Mouse (Mus musculus): ENCODE data around the gene Nkiras2. TPM values are rescaled to one million over a fixed set of nuclear protein-coding genes. Genes with fewer than 3 reads are reported as not detected.
"Not testable (repeated sequence)": the region's sequence is repeated elsewhere in the genome, so short reads cannot be mapped to it uniquely, and the experiment has no call there.

The Nkiras2 gene
- polyA plus RNA-seq, 1 experiment from 2014 or later: 119 TPM

DNA sequence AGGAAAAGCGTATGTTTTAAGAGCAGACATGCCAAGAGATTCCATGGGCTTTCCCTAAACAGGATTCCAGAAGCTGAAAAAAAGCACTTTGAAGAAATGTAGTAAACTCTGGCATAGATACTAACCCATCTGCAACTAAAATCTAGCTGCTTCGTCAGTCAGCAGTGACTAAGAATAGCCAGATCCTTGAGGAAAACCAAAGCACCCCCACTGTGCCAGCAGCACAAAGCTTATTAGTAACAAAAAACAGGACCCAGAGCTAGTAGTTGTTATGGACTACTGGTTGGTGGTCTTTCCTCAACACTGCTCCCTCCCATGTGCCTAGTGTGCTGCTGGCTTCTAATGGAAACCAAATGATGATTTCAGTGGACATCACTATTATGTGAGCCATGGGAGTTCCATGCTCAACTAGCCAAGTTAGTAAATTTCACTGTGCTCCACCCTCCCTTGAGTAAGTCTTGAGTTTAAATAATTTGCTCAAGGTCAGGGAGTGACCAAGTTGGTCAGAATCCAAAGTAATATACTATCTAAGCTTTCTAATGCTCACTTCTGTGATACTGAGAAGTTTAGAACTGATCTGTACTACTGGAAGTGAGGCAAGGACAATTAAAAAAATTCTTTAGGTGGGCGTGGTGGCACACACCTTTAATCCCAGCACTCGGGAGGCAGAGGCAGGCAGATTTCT lies 14.6 kb upstream of the Nkiras2 start:
- Histone ChIP-seq H3K9me3 (no peaks in the 10 kb centered on the region), H3K27me3 (ENCODE audit: insufficient read depth, poor library complexity, severe bottlenecking) (no peaks in the 10 kb centered on the region), H3K27ac (no peak overlapping the region), H3K4me1 (replicated peaks) (no peaks in the 10 kb centered on the region), H3K36me3 (peaks cover 80% of the 10 kb centered on the region), H3K4me3 (no peak overlapping the region)
- no peak for DNase-seq (ENCODE audit: low spot score)
- 88% methylated on average over 4 of the region's 4 CpGs for WGBS

DNA sequence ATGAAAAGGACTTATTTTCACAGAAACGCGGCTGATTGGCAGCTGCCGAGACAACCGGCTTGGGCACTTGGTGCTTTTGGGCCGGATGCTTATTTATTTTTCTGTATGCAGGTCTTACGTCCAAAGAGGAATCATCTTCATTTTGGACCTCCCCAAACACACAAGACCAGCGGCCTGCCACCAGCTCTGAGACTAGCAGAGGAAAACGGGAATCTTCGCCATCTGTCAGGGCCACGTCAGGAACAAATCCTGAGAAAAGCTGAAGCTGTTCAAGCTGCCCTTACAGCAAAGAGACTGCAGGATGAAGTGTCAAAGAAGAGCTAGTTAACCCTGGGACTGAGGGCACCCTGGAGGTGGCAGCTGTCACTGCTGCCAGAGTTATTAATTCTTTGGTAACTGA lies 13.6 kb upstream of the Nkiras2 start:
- no peak for DNase-seq (ENCODE audit: low spot score)
- WGBS: 90% methylated on average over 10 of the region's 10 CpGs
- no peak overlapping the region for H3K27ac ChIP-seq

DNA sequence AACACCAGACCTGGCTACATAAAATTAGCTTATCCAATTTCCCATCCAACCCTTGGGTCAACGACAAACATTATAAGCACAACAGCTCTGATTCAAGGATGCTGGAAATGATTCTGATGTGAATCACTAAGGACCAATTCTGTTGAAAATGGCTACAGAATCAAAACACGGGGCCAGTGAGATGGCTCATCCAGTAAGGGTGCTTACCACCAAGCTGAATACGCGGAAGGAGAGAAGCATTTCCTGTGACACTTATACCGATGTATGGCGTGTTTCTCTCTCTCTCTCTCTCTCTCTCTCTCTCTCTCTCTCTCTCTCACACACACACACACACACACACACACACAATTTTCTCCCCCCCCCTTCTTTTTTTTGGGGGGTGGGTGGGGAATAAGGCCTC lies 11.9 kb upstream of the Nkiras2 start:
- no peak for DNase-seq (ENCODE audit: low spot score)
- WGBS: 94% methylated on average over 6 of the region's 6 CpGs
- H3K27ac ChIP-seq: no peak overlapping the region
- H3K4me1 ChIP-seq (replicated peaks): no peaks in the 10 kb centered on the region
- no peak overlapping the region for H3K4me3 ChIP-seq
- H3K27me3 ChIP-seq (ENCODE audit: insufficient read depth, poor library complexity, severe bottlenecking): no peaks in the 10 kb centered on the region
- H3K36me3 ChIP-seq: peaks cover 78% of the 10 kb centered on the region
- no peaks in the 10 kb centered on the region for H3K9me3 ChIP-seq

More for the DNA sequence above, 13.6 kb upstream of the Nkiras2 start:
- Histone ChIP-seq H3K9me3 (no peaks in the 10 kb centered on the region), H3K4me3 (no peak overlapping the region), H3K27me3 (ENCODE audit: insufficient read depth, poor library complexity, severe bottlenecking) (no peaks in the 10 kb centered on the region), H3K36me3 (peaks cover 80% of the 10 kb centered on the region), H3K4me1 (replicated peaks) (no peaks in the 10 kb centered on the region)

DNA sequence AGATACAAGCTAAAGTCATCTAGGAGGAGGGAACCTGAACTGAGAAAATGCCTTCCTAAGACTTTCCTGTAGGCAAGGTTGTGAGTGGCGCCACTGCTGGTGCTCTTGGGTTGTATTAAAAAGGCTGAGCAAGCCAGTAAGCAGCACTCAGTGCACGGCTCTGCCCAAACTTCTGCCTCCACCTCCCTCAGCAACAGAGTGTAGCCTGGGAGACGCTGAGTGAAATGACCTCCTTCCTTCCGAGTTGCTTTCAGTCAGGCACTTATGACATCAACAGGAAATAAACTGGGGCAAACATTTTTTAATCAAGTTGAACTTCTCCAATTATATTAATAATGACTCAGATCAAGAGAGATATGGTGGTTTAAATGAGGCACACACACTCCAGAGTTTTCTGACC lies 10.2 kb upstream of the Nkiras2 start:
- WGBS: 84% methylated on average over 4 of the region's 4 CpGs
- H3K9me3 ChIP-seq: no peaks in the 10 kb centered on the region
- H3K4me3 ChIP-seq: no peak overlapping the region
- no peaks in the 10 kb centered on the region for H3K4me1 ChIP-seq (replicated peaks)
- no peaks in the 10 kb centered on the region for H3K27me3 ChIP-seq (ENCODE audit: insufficient read depth, poor library complexity, severe bottlenecking)
- no peak overlapping the region for H3K27ac ChIP-seq
- peaks cover 74% of the 10 kb centered on the region for H3K36me3 ChIP-seq
- no peak for DNase-seq (ENCODE audit: low spot score)

DNA sequence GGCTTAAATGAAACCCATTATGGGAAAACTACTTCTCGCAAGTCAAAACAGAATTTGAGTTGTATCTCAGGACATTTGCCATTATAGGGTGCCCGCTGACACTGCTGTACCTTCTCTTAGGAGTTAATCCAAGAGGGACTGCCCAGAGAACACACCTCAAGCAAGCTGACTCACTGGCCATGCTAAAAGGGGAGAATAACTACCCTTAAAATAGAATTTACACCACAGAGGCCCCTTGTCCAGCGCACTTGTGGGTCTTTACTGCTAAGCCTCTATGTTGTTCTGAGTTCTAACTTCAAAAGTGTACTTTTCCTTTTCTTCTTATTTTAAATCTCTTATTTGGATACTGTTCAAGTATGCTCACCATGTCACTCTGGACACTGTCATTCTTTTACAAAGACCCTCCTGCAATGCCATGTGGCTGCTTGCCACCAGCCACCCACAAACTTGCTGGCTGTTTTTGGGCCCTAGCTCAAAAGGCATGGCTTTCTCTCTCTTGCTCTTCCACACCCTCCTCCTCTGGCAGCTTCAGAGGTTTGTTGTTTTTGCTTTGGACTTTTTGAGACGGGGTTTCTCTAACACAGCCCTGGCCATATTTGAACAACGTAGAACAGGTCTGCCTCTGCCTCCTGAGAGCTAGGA lies 9.6 kb upstream of the Nkiras2 start:
- Histone ChIP-seq H3K4me3 (no peak overlapping the region), H3K4me1 (replicated peaks) (no peaks in the 10 kb centered on the region), H3K27ac (no peak overlapping the region), H3K36me3 (peaks cover 75% of the 10 kb centered on the region), H3K27me3 (ENCODE audit: insufficient read depth, poor library complexity, severe bottlenecking) (no peaks in the 10 kb centered on the region), H3K9me3 (no peaks in the 10 kb centered on the region)
- DNase-seq (ENCODE audit: low spot score): no peak
- WGBS: 92% methylated on average over 5 of the region's 5 CpGs

DNA sequence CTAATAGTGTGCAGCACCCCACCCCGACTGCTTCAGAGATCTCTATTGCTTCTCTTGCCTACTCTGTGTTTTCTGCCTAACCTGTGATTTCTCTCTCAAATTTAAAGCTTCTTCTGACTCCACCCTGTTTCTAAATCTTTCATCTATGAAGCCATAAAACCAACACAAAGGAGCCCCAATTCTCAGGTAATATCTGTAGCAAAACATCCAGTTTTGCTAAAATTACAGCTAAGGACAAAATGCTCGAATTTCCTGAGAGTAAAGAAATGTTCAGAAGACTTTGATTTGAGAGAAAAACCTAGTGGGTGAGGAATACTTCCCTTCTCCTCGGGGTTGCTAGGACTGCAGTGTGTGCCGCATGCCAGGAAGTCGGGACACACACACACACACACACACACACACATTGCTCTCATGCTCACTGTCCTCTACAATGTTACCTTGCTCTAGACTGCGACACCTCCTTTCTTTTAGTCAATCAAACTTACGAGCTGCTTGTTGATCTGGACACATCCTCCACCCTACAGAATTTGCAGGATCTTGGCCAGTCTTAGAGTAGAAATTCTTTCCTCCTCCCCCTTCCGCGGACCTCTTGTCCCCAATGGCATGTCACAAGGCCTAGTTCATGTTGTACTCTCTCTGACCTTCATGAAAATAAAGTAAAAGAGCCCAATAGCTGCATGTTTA lies 8.9 kb upstream of the Nkiras2 start:
- H3K36me3 ChIP-seq: peaks cover 74% of the 10 kb centered on the region
- H3K4me3 ChIP-seq: no peak overlapping the region
- no peaks in the 10 kb centered on the region for H3K4me1 ChIP-seq (replicated peaks)
- H3K27me3 ChIP-seq (ENCODE audit: insufficient read depth, poor library complexity, severe bottlenecking): no peaks in the 10 kb centered on the region
- no peak for DNase-seq (ENCODE audit: low spot score)
- 88% methylated on average over 9 of the region's 9 CpGs for WGBS
- H3K9me3 ChIP-seq: no peaks in the 10 kb centered on the region
- H3K27ac ChIP-seq: no peak overlapping the region

DNA sequence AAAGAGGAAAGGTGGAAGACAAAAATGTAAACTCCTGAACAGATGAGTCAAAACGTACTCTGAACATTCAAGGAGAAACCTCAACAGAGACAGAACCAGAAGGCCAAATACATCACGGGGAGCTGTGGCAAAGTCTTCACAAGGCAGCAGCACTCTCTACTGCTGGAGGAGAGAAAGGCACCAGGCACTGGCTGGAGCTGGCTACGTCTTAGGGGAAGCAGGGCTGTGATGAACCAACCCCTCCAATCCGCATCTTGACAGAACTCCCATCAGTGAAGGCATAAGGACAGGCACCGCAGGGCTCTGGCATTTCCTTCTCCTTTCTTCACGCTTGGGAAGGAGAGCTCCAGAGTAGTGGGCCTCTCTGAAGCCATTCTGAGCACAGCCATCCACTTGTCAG lies 7.4 kb upstream of the Nkiras2 start:
- peaks cover 75% of the 10 kb centered on the region for H3K36me3 ChIP-seq
- H3K27me3 ChIP-seq (ENCODE audit: insufficient read depth, poor library complexity, severe bottlenecking): no peaks in the 10 kb centered on the region
- no peak for DNase-seq (ENCODE audit: low spot score)
- no peaks in the 10 kb centered on the region for H3K4me1 ChIP-seq (replicated peaks)
- no peak overlapping the region for H3K27ac ChIP-seq
- WGBS: 86% methylated on average over 6 of the region's 6 CpGs
- no peaks in the 10 kb centered on the region for H3K9me3 ChIP-seq
- no peak overlapping the region for H3K4me3 ChIP-seq

DNA sequence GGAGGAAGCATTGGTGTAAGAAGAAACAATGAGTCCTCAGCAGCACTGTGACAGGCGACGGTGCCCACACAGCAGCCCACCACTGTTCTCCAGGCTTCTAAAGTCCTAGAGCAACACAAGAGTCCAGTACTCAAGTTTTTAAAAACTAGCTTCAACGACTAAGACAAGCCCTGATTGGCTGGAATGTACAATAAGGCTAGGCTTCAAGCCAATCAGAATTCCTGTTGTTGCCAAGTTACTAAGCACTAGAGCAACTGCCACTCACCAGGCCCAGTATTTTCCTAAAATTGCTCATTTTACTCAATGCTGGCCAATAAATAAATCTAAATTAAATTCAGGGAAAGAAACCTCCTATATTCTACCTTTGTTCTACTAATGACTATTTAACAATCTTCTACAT lies 5.8 kb upstream of the Nkiras2 start:
- no peaks in the 10 kb centered on the region for H3K9me3 ChIP-seq

DNA sequence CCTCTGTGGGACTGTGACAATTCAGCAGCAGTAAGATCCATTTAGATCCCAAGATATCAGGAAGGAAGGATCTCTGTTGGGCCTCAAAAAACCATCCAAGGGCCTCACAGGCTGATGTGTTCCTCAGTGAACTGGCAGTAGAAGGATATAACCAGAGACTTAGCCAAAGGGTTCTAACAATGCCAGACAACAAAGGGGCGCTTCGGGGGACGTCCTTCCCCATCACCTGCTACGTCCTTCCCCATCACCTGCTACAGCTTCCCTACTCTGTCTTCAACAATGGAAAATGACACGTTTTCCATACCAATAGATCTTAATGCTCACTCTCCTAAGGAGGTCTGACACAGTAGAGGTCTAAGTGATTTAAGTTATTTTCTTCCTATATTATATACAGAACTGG lies 2.7 kb upstream of the Nkiras2 start:
- Histone ChIP-seq H3K4me1 (replicated peaks) (peaks cover 23% of the 10 kb centered on the region), H3K36me3 (peaks cover 32% of the 10 kb centered on the region), H3K27me3 (ENCODE audit: insufficient read depth, poor library complexity, severe bottlenecking) (no peaks in the 10 kb centered on the region), H3K27ac (no peak overlapping the region), H3K4me3 (no peak overlapping the region), H3K9me3 (no peaks in the 10 kb centered on the region)
- DNase-seq (ENCODE audit: low spot score): no peak
- WGBS: 87% methylated on average over 5 of the region's 5 CpGs

More for the DNA sequence above, 5.8 kb upstream of the Nkiras2 start:
- Histone ChIP-seq H3K36me3 (peaks cover 61% of the 10 kb centered on the region), H3K4me1 (replicated peaks) (peaks cover 9% of the 10 kb centered on the region), H3K27me3 (ENCODE audit: insufficient read depth, poor library complexity, severe bottlenecking) (no peaks in the 10 kb centered on the region), H3K27ac (no peak overlapping the region), H3K4me3 (no peak overlapping the region)
- DNase-seq (ENCODE audit: low spot score): no peak
- WGBS: 87% methylated on average over 3 of the region's 3 CpGs

DNA sequence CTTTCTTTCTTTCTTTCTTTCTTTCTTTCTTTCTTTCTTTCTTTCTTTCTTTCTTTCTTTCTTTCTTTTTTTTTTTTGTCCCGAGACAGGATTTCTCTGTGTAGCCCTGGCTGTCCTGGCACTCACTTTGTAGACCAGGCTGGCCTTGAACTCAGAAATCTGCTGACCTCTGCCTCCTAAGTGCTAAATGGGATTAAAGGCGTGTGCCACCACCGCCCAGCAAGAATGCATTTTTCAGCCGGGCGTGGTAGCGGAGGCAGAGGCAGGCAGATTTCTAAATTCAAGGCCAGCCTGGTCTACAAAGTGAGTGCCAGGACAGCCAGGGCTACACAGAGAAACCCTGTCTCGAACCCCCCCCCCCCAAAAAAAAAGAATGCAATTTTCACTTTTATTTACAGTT lies 2.2 kb upstream of the Nkiras2 start:
- WGBS: 94% methylated on average over 7 of the region's 7 CpGs
- Histone ChIP-seq H3K36me3 (peaks cover 27% of the 10 kb centered on the region), H3K4me1 (replicated peaks) (peaks cover 23% of the 10 kb centered on the region)
- DNase-seq (ENCODE audit: low spot score); H3K27ac ChIP-seq; H3K4me3 ChIP-seq; H3K27me3 ChIP-seq (ENCODE audit: insufficient read depth, poor library complexity, severe bottlenecking); H3K9me3 ChIP-seq: not testable (repeated sequence)

DNA sequence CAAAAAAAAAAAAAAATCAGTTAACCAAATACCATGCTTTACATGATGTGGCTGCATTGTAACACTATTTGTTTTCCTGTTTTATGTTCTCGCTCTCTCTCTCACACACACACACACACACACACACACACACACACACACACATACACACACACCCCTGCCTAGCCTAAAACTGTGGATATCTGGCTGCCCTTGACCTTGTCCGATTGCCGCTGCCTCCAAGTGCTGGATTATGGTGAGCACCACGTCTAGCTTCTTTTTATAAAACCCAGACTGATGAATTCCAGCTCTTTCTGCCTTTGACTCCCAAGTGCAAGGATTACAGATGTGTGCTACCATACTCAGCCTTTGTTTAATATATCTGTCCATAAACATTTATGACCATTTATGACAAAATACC lies 1.6 kb upstream of the Nkiras2 start:
- no peak overlapping the region for H3K27ac ChIP-seq
- H3K27me3 ChIP-seq (ENCODE audit: insufficient read depth, poor library complexity, severe bottlenecking): no peaks in the 10 kb centered on the region
- H3K9me3 ChIP-seq: no peaks in the 10 kb centered on the region
- H3K4me1 ChIP-seq (replicated peaks): peaks cover 25% of the 10 kb centered on the region
- peaks cover 21% of the 10 kb centered on the region for H3K36me3 ChIP-seq
- WGBS: 94% methylated on average over 4 of the region's 4 CpGs
- DNase-seq (ENCODE audit: low spot score): no peak
- H3K4me3 ChIP-seq: peak overlapping the region; percentile 85; the same call in 1 of the 2 replicates

DNA sequence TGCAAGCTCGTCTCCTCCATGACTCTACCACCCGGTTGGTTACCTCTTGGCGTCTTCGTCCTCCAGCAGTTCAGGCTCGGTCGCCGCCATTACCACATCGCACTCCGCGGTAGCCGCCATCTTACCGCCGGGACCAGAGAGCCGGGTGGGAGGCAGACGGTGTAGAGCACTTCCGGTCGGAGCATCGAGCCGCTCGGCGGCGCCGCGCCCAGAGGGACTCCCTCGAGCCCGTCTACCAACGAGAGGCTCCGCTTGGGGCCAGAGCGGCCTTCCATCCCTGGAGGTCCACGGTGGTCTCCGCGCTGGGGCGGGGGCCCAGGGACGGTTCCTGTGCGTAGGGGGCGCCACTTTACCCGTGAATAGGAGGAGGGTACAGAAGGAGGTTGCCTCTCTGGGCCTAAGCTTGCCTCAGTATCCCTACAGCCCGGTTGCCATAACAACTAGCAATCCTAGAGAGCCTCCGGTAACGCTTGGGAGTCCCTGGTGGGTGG lies 486 bp downstream of the Nkiras2 start:
- Histone ChIP-seq H3K27ac (peak overlapping the region; percentile 96), H3K9me3 (no peaks in the 10 kb centered on the region), H3K36me3 (peaks cover 15% of the 10 kb centered on the region), H3K4me3 (peak overlapping the region; percentile 85), H3K4me1 (replicated peaks) (peaks cover 40% of the 10 kb centered on the region), H3K27me3 (ENCODE audit: insufficient read depth, poor library complexity, severe bottlenecking) (no peaks in the 10 kb centered on the region)
- peak; percentile 99 for DNase-seq (ENCODE audit: low spot score)
- under 1% methylated on average over 40 of the region's 40 CpGs for WGBS

DNA sequence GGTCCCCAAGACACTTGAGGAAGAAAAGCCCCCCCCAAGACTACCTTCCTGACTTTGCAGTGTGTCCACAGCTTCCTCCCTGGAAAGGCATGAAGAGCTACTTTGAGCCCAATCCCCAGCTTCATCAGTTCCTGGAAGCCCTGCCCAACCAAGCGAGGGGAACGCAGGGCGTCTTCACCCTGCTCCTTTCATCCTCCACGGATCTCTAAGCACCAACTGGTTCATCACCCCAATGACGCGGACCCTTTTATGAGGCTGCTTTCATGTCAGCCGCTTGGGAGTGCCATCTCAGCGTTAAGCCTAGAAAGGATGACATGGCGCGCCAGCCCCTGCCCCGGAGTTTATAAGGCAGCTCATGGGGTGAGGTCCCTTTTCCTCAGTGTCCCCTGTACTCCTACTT lies 938 bp downstream of the Nkiras2 start, which contains the start of gene Dnajc7:
Dnajc7 (minus strand) TSS at position 187 of the 400 bp plus-strand sequence.
- Histone ChIP-seq H3K9me3 (no peaks in the 10 kb centered on the region), H3K36me3 (peaks cover 20% of the 10 kb centered on the region), H3K4me1 (replicated peaks) (peaks cover 40% of the 10 kb centered on the region), H3K27ac (peak within 1 kb of the TSS; percentile 96), H3K4me3 (peak within 1 kb of the TSS; percentile 85), H3K27me3 (ENCODE audit: insufficient read depth, poor library complexity, severe bottlenecking) (no peaks in the 10 kb centered on the region)
- DNase-seq (ENCODE audit: low spot score): no peak
- 5% methylated on average over 11 of the region's 11 CpGs for WGBS
